Mouse (Mus musculus) hindbrain, embryonic 11.5 days (tissue): ENCODE results near the gene Aip. TPM values are rescaled to one million over a fixed set of nuclear protein-coding genes. Genes with fewer than 3 reads are reported as not detected.

ENCODE experiments used
- ATAC-seq: fragments of 200-750 bp; cut with Nextera tagmentation; 2 replicates; pipeline ENCODE4 v1.8.0; 2017; ENCODE audit warnings: mild to moderate bottlenecking, moderate TSS enrichment, moderate library complexity; ENCODE audit not compliant: low FRiP score
- DNase-seq: peaks from one replicate; pipeline ENCODE4 v3.0.0-alpha.2; 2015; ENCODE audit warnings: low spot score
- H3K27ac ChIP-seq: fragments of 300-500 bp; sonication (generic); 2 replicates; pipeline ENCODE4 v1.5.1; 2014; ENCODE audit warnings: mild to moderate bottlenecking, low read depth, low read length
- H3K27me3 ChIP-seq: fragments of 300-500 bp; sonication (generic); 2 replicates; pipeline ENCODE4 v1.6.1; 2014; ENCODE audit warnings: mild to moderate bottlenecking, low read length, moderate library complexity, mixed read lengths; ENCODE audit not compliant: control insufficient read depth, insufficient read depth
- H3K36me3 ChIP-seq: fragments of 300-500 bp; sonication (generic); 2 replicates; pipeline ENCODE4 v1.6.1; 2014; ENCODE audit warnings: mild to moderate bottlenecking, low read length, moderate library complexity, mixed read lengths; ENCODE audit not compliant: control insufficient read depth, insufficient read depth
- H3K4me1 ChIP-seq: fragments of 300-500 bp; sonication (generic); replicated peaks from 2 replicates; pipeline ENCODE4 v1.6.1; 2014; ENCODE audit warnings: low read length, mixed read lengths; ENCODE audit not compliant: control insufficient read depth, insufficient read depth
- H3K4me2 ChIP-seq: fragments of 300-500 bp; sonication (generic); replicated peaks from 2 replicates; pipeline ENCODE4 v1.6.1; 2014; ENCODE audit warnings: mild to moderate bottlenecking, low read depth, low read length
- H3K4me3 ChIP-seq: fragments of 300-500 bp; sonication (generic); 2 replicates; pipeline ENCODE4 v1.5.1; 2014; ENCODE audit warnings: low read depth, low read length
- H3K9ac ChIP-seq: fragments of 300-500 bp; sonication (generic); 2 replicates; pipeline ENCODE4 v1.6.1; 2014; ENCODE audit warnings: low read depth, low read length
- H3K9me3 ChIP-seq: fragments of 300-500 bp; sonication (generic); 2 replicates; pipeline ENCODE4 v1.6.1; 2016; ENCODE audit warnings: low read length; ENCODE audit not compliant: control insufficient read depth
- WGBS: fragments of 180-500 bp; shearing (Covaris S2); extraction: QIAGEN DNeasy Blood & Tissue Kit; methylation state at CpG from one replicate; pipeline ENCODE4 v1.1.7; 2014; 5-methylcytosine and 5-hydroxymethylcytosine counted together
- polyA plus RNA-seq: library from polyadenylated mRNA; unstranded; fragments of >200 nt; fragmentation: Nextera tagmentation; extraction: Ambion mirVana; gene quantifications from 2 replicates; pipeline ENCODE4 v1.2.1, GENCODE M21; 2014

Gene Aip
- polyA plus RNA-seq, 1 experiment from 2014 or later: 67.4 TPM

DNA sequence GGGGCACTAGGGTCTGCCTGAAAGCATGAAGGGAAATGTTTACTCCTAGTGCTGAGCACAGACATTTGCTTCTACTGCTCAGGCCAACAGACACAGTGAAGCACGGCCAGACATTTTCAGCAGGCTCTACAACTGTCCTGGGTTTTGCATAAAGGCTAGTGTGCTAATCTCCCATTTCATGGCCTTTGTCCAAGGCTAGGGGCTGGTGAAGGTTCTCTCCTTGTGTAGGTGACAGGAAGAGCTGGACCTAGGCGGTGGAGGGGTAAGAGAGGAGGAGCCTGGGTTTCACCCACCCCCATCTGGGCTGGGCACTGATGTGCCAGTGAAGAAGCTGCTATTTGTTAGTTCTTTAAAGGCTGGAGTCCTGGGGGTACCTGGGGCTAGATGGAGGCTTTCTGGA, 39.1 kb upstream of the Aip start:
- Histone ChIP-seq H3K27ac (no peak overlapping the region), H3K9me3 (no peaks in the 10 kb centered on the region), H3K4me2 (no peak overlapping the region), H3K36me3 (peaks cover 4% of the 10 kb centered on the region; the same call in 1 of the 2 replicates), H3K4me3 (no peak overlapping the region), H3K9ac (no peak overlapping the region), H3K4me1 (peaks cover 6% of the 10 kb centered on the region; the same call in 1 of the 2 replicates), H3K27me3 (no peaks in the 10 kb centered on the region)
- no peak for ATAC-seq
- DNase-seq: no peak
- WGBS: 81% methylated on average over 2 of the region's 2 CpGs

DNA sequence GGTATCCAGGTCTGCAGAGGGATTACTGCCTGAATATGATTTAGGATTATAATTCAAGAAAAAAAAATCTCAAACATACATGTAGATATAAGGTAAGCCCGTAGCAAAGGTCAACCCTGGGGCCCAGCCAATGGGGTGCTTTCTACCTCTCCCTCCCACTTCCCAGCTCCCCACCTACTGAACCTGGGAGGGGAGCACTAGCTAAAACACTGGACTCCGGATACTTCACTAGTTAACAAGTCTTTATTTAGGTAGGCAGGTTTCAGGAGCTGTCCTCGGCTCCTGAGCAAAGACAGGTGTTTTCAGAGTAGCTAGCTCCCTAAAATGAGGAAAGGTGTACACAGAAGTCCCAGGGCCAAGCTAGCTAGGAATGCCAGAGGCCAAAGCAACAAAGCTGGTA, 38.4 kb upstream of the Aip start:
- H3K4me3 ChIP-seq: no peak overlapping the region; the same call in 1 of the 2 replicates
- no peaks in the 10 kb centered on the region for H3K27me3 ChIP-seq
- H3K36me3 ChIP-seq: peaks cover 5% of the 10 kb centered on the region; the same call in 1 of the 2 replicates
- 83% methylated on average over 3 of the region's 3 CpGs for WGBS
- H3K4me1 ChIP-seq: peaks cover 5% of the 10 kb centered on the region; the same call in 1 of the 2 replicates
- no peak overlapping the region for H3K27ac ChIP-seq
- H3K9me3 ChIP-seq: no peaks in the 10 kb centered on the region
- DNase-seq (no peak), ATAC-seq (no peak)
- no peak overlapping the region for H3K4me2 ChIP-seq
- no peak overlapping the region for H3K9ac ChIP-seq

DNA sequence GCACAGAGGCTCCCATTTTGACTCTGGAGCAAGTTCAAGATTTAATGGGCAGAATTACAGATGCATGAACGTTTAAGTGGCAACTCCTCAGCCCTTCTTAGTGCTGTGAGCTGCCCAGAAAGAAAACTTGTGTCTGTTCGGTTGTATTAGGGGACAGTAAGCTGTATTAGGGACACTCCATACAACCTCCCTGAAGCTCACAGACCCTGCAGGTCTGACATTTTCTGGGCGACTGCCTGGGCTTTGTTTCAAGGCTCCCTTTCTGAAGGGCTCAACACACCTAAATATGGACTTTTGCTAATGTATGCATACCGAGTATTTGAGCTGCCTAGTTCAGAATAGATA, 37.9 kb upstream of the Aip start:
- H3K9ac ChIP-seq: peak overlapping the region; percentile 65
- H3K4me3 ChIP-seq: peak overlapping the region; percentile 77
- no peaks in the 10 kb centered on the region for H3K27me3 ChIP-seq
- DNase-seq (no peak), ATAC-seq (peak; percentile 37; the same call in 1 of the 2 replicates)
- peak overlapping the region; percentile 51 for H3K27ac ChIP-seq
- peak overlapping the region; percentile 86 for H3K4me2 ChIP-seq
- peaks cover 8% of the 10 kb centered on the region; the same call in 1 of the 2 replicates for H3K36me3 ChIP-seq
- no peaks in the 10 kb centered on the region for H3K9me3 ChIP-seq
- H3K4me1 ChIP-seq: peaks cover 5% of the 10 kb centered on the region; the same call in 1 of the 2 replicates
- WGBS: 40% methylated on average over 4 of the region's 4 CpGs

DNA sequence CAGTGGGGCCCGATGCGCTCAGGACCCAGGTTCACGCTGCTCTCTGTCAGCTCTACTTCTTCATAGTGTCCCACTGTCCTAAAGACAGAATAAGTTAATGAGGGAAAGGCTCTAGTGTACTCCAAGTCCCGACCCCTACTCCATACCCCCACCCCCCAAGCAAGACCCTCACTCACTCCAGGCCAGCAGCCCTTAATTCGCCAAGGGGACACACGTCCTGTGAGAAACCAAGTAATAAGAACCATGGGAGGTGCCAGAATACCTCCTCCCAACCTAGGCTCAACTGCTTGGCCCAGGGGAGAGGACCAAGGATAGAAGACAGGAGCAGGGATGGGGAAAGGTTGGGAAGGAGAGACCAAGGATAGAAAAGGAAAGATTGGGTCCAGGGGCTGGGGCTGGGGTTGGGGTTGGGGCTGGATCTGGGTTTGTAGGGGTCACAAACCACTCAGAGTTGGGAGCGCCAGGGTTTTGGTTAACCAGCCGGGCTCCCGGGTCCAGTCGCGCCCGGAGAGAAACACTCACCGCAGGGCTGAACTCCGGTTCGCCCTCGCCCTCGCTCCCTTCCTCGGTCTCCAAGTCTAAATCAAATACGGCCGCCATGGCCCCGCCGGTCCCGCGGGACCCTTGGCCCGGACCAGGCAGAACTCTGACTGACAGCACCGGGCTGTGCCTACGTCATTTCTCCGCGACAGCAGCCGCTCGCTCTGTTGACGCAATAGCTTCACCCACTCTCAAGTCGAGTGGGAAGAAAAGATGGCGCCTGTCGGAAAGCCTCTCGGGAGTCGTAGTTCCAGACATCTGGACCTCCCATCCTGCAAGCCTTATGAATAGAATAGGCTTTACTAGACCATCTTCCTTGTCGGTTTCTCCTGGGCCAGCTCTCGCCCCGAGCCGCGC, 37.2 kb upstream of the Aip start, which contains the start of gene Rps6kb2:
Rps6kb2 (minus strand) TSS at position 709 of the 897 bp plus-strand sequence.
- peak within 1 kb of the TSS; percentile 86 for H3K4me2 ChIP-seq
- peak within 1 kb of the TSS; percentile 77 for H3K4me3 ChIP-seq
- peak within 1 kb of the TSS; percentile 51 for H3K27ac ChIP-seq
- no peaks in the 10 kb centered on the region for H3K27me3 ChIP-seq
- peaks cover 5% of the 10 kb centered on the region; the same call in 1 of the 2 replicates for H3K4me1 ChIP-seq
- H3K9ac ChIP-seq: peak within 1 kb of the TSS; percentile 65
- no peaks in the 10 kb centered on the region for H3K9me3 ChIP-seq
- peak; percentile 92 for ATAC-seq
- peaks cover 8% of the 10 kb centered on the region; the same call in 1 of the 2 replicates for H3K36me3 ChIP-seq
- DNase-seq: peak; percentile 97
- WGBS: 8% methylated on average over 42 of the region's 42 CpGs

DNA sequence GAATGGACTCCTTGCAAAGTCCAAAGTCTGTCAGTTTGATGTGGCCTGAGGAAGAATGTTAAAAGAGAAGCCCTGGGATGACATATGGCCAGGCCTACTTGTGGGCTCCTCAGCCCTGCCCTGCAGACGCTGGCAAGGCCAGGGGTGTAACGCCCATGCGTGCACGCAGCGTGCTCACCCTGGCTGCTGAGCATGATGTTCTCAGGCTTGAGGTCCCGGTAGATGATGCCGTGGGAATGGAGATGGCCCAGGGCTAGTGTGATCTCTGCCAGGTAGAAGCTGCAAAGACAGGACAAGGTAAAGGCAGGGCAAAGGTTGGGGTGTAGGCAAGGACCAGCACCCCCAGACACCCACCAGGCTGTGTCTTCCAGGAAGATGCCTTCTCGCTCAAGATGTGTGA, 33.4 kb upstream of the Aip start:
- DNase-seq (no peak), ATAC-seq (no peak)
- H3K27me3 ChIP-seq: no peaks in the 10 kb centered on the region
- whole genome bisulfite sequencing: 96% methylated on average over 8 of the region's 8 CpGs
- H3K4me1 ChIP-seq: peaks cover 5% of the 10 kb centered on the region; the same call in 1 of the 2 replicates
- no peak overlapping the region for H3K27ac ChIP-seq
- no peaks in the 10 kb centered on the region for H3K9me3 ChIP-seq
- no peak overlapping the region for H3K4me2 ChIP-seq
- peaks cover 10% of the 10 kb centered on the region; the same call in 1 of the 2 replicates for H3K36me3 ChIP-seq
- no peak overlapping the region for H3K9ac ChIP-seq
- no peak overlapping the region for H3K4me3 ChIP-seq

DNA sequence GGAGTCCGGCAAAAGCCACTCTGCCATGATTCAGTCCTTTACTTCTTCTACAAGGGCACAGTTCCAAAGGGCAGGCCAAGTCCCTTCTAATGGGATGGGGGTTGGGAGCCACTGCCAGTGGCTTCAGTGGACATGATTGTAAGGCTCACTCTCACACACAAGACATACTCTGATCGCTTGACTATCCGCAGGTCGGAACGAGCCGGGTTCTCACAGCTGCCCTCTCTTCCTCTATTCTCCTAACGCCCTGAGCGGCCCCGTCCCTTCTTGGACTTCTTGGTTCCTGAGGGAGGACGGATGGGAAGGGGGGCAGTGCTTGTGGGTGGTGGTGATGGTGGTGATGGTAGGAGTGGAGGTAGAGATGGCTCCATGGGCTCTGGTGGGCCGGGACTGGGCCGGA, 31.1 kb upstream of the Aip start:
- Histone ChIP-seq H3K36me3 (peaks cover 10% of the 10 kb centered on the region; the same call in 1 of the 2 replicates), H3K9ac (no peak overlapping the region), H3K4me1 (no peaks in the 10 kb centered on the region), H3K27me3 (no peaks in the 10 kb centered on the region), H3K4me2 (no peak overlapping the region), H3K9me3 (no peaks in the 10 kb centered on the region), H3K4me3 (no peak overlapping the region), H3K27ac (no peak overlapping the region)
- DNase-seq (no peak), ATAC-seq (no peak)
- 94% methylated on average over 12 of the region's 12 CpGs for WGBS

DNA sequence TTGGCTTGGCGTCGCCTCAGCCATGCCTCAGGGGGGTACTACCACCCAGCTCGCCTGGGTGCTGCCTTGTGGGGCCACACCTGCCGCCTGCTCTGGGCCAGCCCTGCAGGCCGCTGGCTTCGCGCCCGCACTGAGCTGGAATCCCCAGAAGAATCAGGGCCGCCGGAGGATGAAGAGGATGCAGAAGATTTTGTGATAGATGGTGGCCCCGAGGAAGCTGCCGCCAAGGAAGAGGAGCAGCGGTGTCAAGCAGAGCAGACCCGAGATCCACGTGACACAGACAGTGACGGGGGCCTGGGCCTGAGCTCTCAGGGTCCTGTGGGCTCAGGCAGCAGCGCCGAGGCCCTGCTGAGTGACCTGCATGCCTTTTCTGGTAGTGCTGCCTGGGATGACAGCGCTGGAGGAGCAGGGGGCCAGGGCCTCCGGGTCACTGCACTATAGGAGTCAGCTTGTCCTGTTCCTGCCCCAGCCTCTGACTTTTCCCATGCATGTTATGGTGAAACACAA, 30.5 kb upstream of the Aip start:
- Histone ChIP-seq H3K4me2 (no peak overlapping the region), H3K9ac (no peak overlapping the region), H3K4me3 (no peak overlapping the region), H3K27ac (peak overlapping the region; percentile 58; the same call in 1 of the 2 replicates), H3K4me1 (no peaks in the 10 kb centered on the region), H3K9me3 (no peaks in the 10 kb centered on the region), H3K27me3 (no peaks in the 10 kb centered on the region), H3K36me3 (peaks cover 10% of the 10 kb centered on the region; the same call in 1 of the 2 replicates)
- 71% methylated on average over 20 of the region's 20 CpGs for WGBS
- ATAC-seq: no peak
- no peak for DNase-seq

DNA sequence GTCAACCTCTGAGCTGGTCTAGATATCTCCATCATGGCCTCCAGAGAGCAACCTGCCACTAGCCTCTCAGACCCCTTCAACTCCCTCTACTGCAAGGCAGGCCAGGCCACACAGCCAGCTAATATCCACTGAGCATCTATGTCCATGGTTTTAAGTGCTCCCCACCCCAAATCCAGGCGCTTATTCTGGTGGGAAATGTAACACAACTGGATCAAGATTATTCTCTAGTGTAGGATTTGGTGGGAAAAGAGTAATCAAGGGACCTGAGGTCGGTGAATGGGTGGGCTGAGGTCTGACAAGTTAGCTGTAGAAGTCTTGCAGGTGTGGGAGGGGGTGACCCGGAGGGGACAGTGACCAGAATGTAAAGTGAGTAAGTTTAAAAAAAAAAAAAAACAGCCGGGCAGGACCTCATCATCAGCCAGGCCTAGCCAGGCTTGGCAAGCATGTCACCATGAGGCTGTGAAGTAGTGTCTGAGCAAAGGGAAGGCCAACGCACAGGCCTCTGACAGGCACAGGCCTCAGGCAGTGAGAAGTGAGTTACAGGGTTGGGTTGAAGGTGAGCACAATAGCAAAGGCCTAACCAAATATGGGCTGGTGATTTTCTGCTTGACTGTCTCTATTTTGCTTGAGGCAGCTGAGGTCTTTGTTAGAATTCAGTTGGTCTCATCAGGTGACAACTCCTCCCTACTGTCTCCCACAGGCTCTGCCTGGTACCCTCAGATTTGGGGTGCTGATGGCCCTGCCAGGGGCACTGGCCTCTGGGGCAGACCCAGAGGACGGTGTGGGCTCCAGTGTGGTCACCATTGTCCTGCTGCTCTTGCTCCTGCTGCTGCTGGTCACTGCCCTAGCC, 29.8 kb upstream of the Aip start:
- 70% methylated on average over 6 of the region's 6 CpGs for WGBS
- no peaks in the 10 kb centered on the region for H3K4me1 ChIP-seq
- no peak overlapping the region for H3K4me3 ChIP-seq
- 0 out of 2 replicates have a peak, but pooled peaks cover 6% of the 10 kb centered on the region for H3K36me3 ChIP-seq
- H3K27ac ChIP-seq: peak overlapping the region; percentile 58; the same call in 1 of the 2 replicates
- H3K4me2 ChIP-seq: no peak overlapping the region
- no peaks in the 10 kb centered on the region for H3K9me3 ChIP-seq
- 0 out of 2 replicates have a peak, but pooled peaks have one; percentile 5 for ATAC-seq
- no peak overlapping the region for H3K9ac ChIP-seq
- no peak for DNase-seq
- H3K27me3 ChIP-seq: no peaks in the 10 kb centered on the region
